Mouse (Mus musculus) liver, embryonic 14.5 days (tissue): ENCODE results near the gene Ahnak.

Source experiments
- CTCF ChIP-seq: IDR thresholded peaks from 2 replicates; pipeline ENCODE4 v1.5.1; 2016; ENCODE audit warnings: antibody characterized with exemption, low read depth, control low read depth
- EP300 ChIP-seq: IDR thresholded peaks from 2 replicates; pipeline ENCODE4 v1.6.1; 2016; ENCODE audit warnings: antibody characterized with exemption, low read depth

DNA sequence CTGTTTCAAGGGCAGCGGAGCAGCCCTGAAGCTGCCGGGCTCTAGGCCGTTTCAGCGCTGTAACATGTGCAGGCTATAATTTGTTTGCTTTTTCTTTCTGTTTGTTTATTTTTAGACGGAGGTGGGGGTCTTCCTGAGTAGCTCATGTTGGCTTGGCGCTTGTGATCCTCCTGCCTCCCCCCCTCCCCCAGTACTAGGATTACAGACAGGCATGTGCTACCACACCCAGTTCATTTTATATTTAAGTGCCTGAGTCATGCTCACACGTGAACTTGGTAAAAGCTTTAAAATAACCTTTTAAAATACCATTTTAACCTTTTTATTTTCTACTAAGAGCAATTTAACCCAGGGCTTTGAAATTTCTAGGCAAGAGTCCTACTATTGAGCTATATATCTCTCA, 50.8 kb downstream of the Ahnak start:
- TF ChIP-seq CTCF: no peak
- no peak for TF ChIP-seq EP300
